Mouse (Mus musculus) large intestine, adult 2 months (tissue): ENCODE data around the gene Casp3. TPM values are rescaled to one million over a fixed set of nuclear protein-coding genes. Genes with fewer than 3 reads are reported as not detected.

Experiments used
- DNase-seq: peaks from one replicate; pipeline ENCODE4 v3.0.0-alpha.2; 2012; ENCODE audit warnings: low read depth, low spot score
- WGBS: fragments of 180-500 bp; shearing (Covaris S2); methylation state at CpG from one replicate; pipeline ENCODE4 v1.1.7; 2018; 5-methylcytosine and 5-hydroxymethylcytosine counted together
- polyA plus RNA-seq: library from polyadenylated mRNA; depleted of rRNA; stranded (reverse); fragments of >200 nt; gene quantifications from 2 replicates; pipeline ENCODE4 v1.2.3, GENCODE M21; 2012

Gene Casp3
- polyA plus RNA-seq, 1 experiment = 8.6 TPM

- 74% methylated on average over 10 of the region's 10 CpGs for WGBS
- DNase-seq = no peak
Observed at GRCm38 (mm10) chr8:46600959-46601707, 16.0 kb upstream of the Casp3 start.

GRCm38 (mm10) chr8:46603587-46603986, 13.5 kb upstream of the Casp3 start:
- WGBS = 94% methylated on average over 5 of the region's 5 CpGs
- DNase-seq = no peak

GRCm38 (mm10) chr8:46606930-46607329, 10.2 kb upstream of the Casp3 start:
- no peak for DNase-seq
- 25% methylated on average over 1 of the region's 1 CpGs for WGBS

- WGBS = 59% methylated on average over 8 of the region's 8 CpGs
Observed at GRCm38 (mm10) chr8:46611557-46611956, 5.5 kb upstream of the Casp3 start.

GRCm38 (mm10) chr8:46612913-46613312, 4.2 kb upstream of the Casp3 start:
- 75% methylated on average over 4 of the region's 4 CpGs for WGBS
- no peak for DNase-seq

More at GRCm38 (mm10) chr8:46611557-46611956, 5.5 kb upstream of the Casp3 start:
- DNase-seq = no peak

- 38% methylated on average over 4 of the region's 4 CpGs for WGBS
- no peak for DNase-seq
Observed at GRCm38 (mm10) chr8:46613377-46613776, 3.7 kb upstream of the Casp3 start.

GRCm38 (mm10) chr8:46615936-46616335, 1.2 kb upstream of the Casp3 start:
- 49% methylated on average over 8 of the region's 8 CpGs for WGBS
- no peak for DNase-seq

- DNase-seq = no peak
- WGBS = 1% methylated on average over 38 of the region's 38 CpGs
Observed at GRCm38 (mm10) chr8:46617690-46618620, 864 bp downstream of the Casp3 start.

GRCm38 (mm10) chr8:46618639-46619320, 1.7 kb downstream of the Casp3 start:
- no peak for DNase-seq
- WGBS = 9% methylated on average over 10 of the region's 10 CpGs

GRCm38 (mm10) chr8:46622446-46623270, 5.6 kb downstream of the Casp3 start:
- DNase-seq = no peak
- WGBS = 64% methylated on average over 9 of the region's 9 CpGs

- WGBS = 48% methylated on average over 1 of the region's 1 CpGs
- no peak for DNase-seq
Observed at GRCm38 (mm10) chr8:46625166-46625565, 8.1 kb downstream of the Casp3 start.

GRCm38 (mm10) chr8:46626642-46627041, 9.6 kb downstream of the Casp3 start:
- 94% methylated on average over 5 of the region's 5 CpGs for WGBS
- no peak for DNase-seq

GRCm38 (mm10) chr8:46627881-46628280, 10.8 kb downstream of the Casp3 start:
- WGBS = 77% methylated on average over 7 of the region's 7 CpGs
- no peak for DNase-seq

- 79% methylated on average over 1 of the region's 1 CpGs for WGBS
- no peak for DNase-seq
Observed at GRCm38 (mm10) chr8:46628645-46629044, 11.6 kb downstream of the Casp3 start.

- DNase-seq = no peak
- 85% methylated on average over 3 of the region's 3 CpGs for WGBS
Observed at GRCm38 (mm10) chr8:46630422-46630821, 13.3 kb downstream of the Casp3 start.

- DNase-seq = no peak
- 78% methylated on average over 4 of the region's 4 CpGs for WGBS
Observed at GRCm38 (mm10) chr8:46630932-46631331, 13.8 kb downstream of the Casp3 start.

- WGBS = 45% methylated on average over 6 of the region's 6 CpGs
- no peak for DNase-seq
Observed at GRCm38 (mm10) chr8:46639010-46639571, 22.0 kb downstream of the Casp3 start.

- DNase-seq = no peak
- WGBS = 72% methylated on average over 5 of the region's 5 CpGs
Observed at GRCm38 (mm10) chr8:46639852-46640251, 22.8 kb downstream of the Casp3 start.

- 86% methylated on average over 5 of the region's 5 CpGs for WGBS
- DNase-seq = no peak
Observed at GRCm38 (mm10) chr8:46641272-46641671, 24.2 kb downstream of the Casp3 start.
